Mouse (Mus musculus) embryonic facial prominence, embryonic 14.5 days (tissue): ENCODE measurements around the gene Fgf9. TPM values are rescaled to one million over a fixed set of nuclear protein-coding genes. Genes with fewer than 3 reads are reported as not detected.

Source experiments
- ATAC-seq: fragments of 200-750 bp; cut with Nextera tagmentation; 2 replicates; pipeline ENCODE4 v1.8.0; 2017; ENCODE audit warnings: low read depth, moderate number of reproducible peaks, moderate TSS enrichment
- DNase-seq: peaks from one replicate; pipeline ENCODE4 v3.0.0-alpha.2; 2015; ENCODE audit warnings: low spot score
- H3K27ac ChIP-seq: fragments of 300-500 bp; sonication (generic); replicated peaks from 2 replicates; pipeline ENCODE4 v1.5.1; 2014; ENCODE audit warnings: low read depth, mild to moderate bottlenecking, low read length, moderate library complexity
- H3K27me3 ChIP-seq: fragments of 300-500 bp; sonication (generic); replicated peaks from 2 replicates; pipeline ENCODE4 v1.6.1; 2014; ENCODE audit warnings: low read length; ENCODE audit not compliant: control insufficient read depth, insufficient read depth
- H3K36me3 ChIP-seq: fragments of 300-500 bp; sonication (generic); 2 replicates; pipeline ENCODE4 v1.6.1; 2014; ENCODE audit warnings: low read length, mixed read lengths; ENCODE audit not compliant: control insufficient read depth, insufficient read depth
- H3K4me1 ChIP-seq: fragments of 300-500 bp; sonication (generic); 2 replicates; pipeline ENCODE4 v1.6.1; 2014; ENCODE audit warnings: antibody characterized with exemption, low read length; ENCODE audit not compliant: control insufficient read depth, insufficient read depth
- H3K4me2 ChIP-seq: fragments of 300-500 bp; sonication (generic); 2 replicates; pipeline ENCODE4 v1.6.1; 2014; ENCODE audit warnings: low read depth, mild to moderate bottlenecking, low read length, moderate library complexity, mixed read lengths
- H3K4me3 ChIP-seq: fragments of 300-500 bp; sonication (generic); 2 replicates; pipeline ENCODE4 v1.5.1; 2014; ENCODE audit warnings: low read depth, mild to moderate bottlenecking, low read length
- H3K9ac ChIP-seq: fragments of 300-500 bp; sonication (generic); 2 replicates; pipeline ENCODE4 v1.6.1; 2014; ENCODE audit warnings: low read depth, mild to moderate bottlenecking, low read length, moderate library complexity, mixed read lengths
- H3K9me3 ChIP-seq: fragments of 300-500 bp; sonication (generic); 2 replicates; pipeline ENCODE4 v1.6.1; 2016; ENCODE audit warnings: low read length; ENCODE audit not compliant: control insufficient read depth
- WGBS: fragments of 180-500 bp; shearing (Covaris S2); extraction: QIAGEN DNeasy Blood & Tissue Kit; methylation state at CpG from one replicate; pipeline ENCODE4 v1.1.7; 2014; 5-methylcytosine and 5-hydroxymethylcytosine counted together
- polyA plus RNA-seq: library from polyadenylated mRNA; unstranded; fragments of >200 nt; fragmentation: Nextera tagmentation; extraction: Ambion mirVana; gene quantifications from 2 replicates; pipeline ENCODE4 v1.2.1, GENCODE M21; 2014

The Fgf9 gene
- polyA plus RNA-seq, 1 experiment from 2014 or later: 7.8 TPM

DNA sequence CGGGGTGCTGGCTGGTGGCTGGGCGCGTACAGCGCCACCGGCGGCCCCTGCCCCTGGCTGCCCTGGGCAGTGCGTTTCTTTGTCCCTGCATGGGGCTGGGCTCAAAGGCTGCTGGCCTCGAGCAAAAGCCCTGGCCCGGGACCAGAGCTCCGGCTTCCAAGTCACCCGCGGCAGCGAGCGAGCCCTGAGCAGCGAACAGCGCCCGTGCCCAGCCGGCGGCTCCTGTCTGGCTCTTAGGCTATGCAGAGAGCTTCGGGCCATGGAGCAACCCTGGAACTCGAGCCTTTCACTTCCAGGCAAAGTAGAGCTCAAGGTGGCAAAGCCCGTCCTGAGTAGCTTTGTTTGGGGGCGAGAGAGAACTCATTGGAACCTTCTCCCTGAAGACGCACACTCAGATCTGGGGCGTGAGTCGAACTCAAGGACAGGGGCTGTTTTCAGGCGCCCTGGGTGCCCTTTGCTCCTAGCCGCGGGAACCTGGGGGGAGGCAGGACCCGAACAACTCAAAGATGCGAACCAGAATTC lies 834 bp downstream of the Fgf9 start:
- Histone ChIP-seq H3K27ac (peak overlapping the region; percentile 65; the same call in 1 of the 2 replicates), H3K4me1 (peaks cover 15% of the 10 kb centered on the region)
- whole genome bisulfite sequencing: 1% methylated on average over 28 of the region's 31 CpGs

DNA sequence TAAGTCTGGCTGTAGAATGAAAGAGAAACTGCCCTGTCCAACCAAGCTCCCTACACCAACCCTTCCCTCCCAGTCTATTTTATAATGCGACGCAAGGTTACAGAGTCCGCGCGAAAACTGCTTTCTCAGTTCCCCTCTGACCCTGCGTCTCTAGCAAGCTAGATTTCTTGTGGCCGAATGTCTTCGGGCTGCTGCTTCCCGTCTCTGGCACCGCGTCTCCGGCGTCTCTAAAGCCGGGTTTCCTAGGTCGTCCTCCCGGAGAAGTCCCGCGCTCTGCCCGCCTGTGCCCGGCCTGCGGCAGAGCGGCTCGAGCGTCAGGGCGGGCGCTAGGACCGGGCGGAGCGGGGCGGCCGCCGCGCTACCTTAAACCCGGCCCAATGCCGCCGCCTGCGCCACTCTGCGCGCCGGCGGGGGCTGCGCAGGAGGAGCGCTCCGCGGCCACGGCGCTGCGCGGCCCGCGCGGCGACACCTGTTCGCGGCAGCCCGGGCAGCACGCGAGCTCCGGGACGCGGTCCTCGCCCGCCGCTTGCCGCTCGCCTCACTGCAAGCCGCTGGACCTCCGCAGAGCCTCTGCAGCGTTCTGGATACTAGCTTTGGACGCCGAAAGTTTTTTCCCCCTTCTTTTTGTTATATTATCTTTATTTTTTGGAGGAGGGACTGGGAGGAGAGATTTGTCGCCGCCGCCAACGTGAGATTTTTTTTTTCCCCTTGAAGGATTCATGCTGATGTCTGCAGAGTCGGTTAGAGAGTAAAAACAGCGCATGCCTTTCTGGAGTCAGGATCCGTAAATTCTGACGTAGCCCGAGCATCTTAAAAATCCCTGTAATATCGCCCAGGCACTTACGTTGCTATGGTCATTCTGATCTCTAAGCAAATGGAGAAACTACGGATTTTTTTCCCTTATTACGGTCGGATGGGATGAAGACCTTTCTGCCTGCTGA lies 1.8 kb downstream of the Fgf9 start:
- peak; percentile 91 for DNase-seq

More for the DNA sequence above, 834 bp downstream of the Fgf9 start:
- ATAC-seq (no peak), DNase-seq (peak; percentile 49)
- H3K9ac ChIP-seq: peak overlapping the region; percentile 69
- no peaks in the 10 kb centered on the region for H3K9me3 ChIP-seq
- peak overlapping the region; percentile 94 for H3K4me2 ChIP-seq
- no peaks in the 10 kb centered on the region for H3K36me3 ChIP-seq
- peaks cover 64% of the 10 kb centered on the region for H3K27me3 ChIP-seq
- peak overlapping the region; percentile 60 for H3K4me3 ChIP-seq

DNA sequence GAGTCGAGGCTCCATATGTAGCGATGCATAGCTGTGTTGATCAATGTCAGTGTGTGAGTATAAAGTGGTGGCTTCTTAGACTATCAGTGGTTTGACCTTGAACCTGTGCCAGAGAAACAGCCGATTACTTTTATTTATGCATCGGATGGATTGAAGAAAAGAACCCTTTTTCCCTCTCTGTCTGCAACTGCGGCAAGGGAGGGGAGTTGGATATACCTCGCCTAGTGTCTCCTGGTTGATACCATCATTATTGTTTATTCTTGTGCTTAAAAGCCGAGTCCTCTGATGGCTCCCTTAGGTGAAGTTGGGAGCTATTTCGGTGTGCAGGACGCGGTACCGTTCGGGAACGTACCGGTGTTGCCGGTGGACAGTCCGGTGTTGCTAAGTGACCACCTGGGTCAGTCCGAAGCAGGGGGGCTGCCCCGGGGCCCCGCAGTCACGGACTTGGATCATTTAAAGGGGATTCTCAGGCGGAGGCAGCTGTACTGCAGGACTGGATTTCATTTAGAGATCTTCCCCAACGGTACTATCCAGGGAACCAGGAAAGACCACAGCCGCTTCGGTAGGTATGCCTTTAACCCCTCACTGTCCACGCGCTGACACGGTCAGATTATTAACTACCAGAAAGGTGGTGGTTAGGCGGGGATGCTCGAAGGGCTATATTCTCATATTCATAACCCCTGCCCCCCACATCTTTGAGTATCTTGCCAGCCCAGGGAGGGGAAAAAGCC lies 2.6 kb downstream of the Fgf9 start:
- Histone ChIP-seq H3K4me3 (peak overlapping the region; percentile 60), H3K27me3 (peaks cover 82% of the 10 kb centered on the region), H3K4me2 (peak overlapping the region; percentile 94), H3K9ac (peak overlapping the region; percentile 69), H3K27ac (no peak overlapping the region), H3K36me3 (no peaks in the 10 kb centered on the region), H3K9me3 (no peaks in the 10 kb centered on the region), H3K4me1 (peaks cover 20% of the 10 kb centered on the region)
- DNase-seq (peak; percentile 14), ATAC-seq (no peak)
- under 1% methylated on average over 29 of the region's 29 CpGs for WGBS

More for the DNA sequence above, 1.8 kb downstream of the Fgf9 start:
- no peaks in the 10 kb centered on the region for H3K9me3 ChIP-seq
- peaks cover 20% of the 10 kb centered on the region for H3K4me1 ChIP-seq
- peaks cover 73% of the 10 kb centered on the region for H3K27me3 ChIP-seq
- peak overlapping the region; percentile 69 for H3K9ac ChIP-seq
- no peaks in the 10 kb centered on the region for H3K36me3 ChIP-seq
- peak overlapping the region; percentile 94 for H3K4me2 ChIP-seq
- WGBS: under 1% methylated on average over 71 of the region's 85 CpGs
- peak overlapping the region; percentile 60 for H3K4me3 ChIP-seq
- H3K27ac ChIP-seq: peak overlapping the region; percentile 65
- peak; percentile 83 for ATAC-seq

DNA sequence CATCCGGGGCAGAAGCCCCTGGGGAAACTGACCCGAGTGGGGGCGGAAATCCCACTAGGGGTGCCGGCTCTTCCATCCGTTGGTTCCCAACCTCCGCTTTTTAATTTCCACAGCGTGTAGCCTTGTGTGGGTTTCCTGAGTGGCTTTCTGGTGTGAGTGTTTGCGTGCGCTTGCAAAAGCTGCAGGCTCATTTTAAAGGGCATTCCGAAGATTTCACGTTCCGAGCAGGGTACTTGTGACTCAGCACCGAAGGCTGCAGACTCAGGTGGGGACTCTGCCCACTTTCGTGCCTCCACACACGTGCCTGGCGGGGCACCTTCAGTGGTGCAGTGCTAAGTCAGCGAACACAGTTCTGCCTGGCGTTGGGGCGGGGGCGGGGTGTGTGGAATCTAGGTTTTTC lies 3.6 kb downstream of the Fgf9 start:
- Histone ChIP-seq H3K4me3 (peak overlapping the region; percentile 60), H3K27ac (no peak overlapping the region), H3K27me3 (peaks cover 88% of the 10 kb centered on the region), H3K4me2 (peak overlapping the region; percentile 94), H3K36me3 (no peaks in the 10 kb centered on the region), H3K4me1 (peaks cover 20% of the 10 kb centered on the region), H3K9ac (peak overlapping the region; percentile 69), H3K9me3 (no peaks in the 10 kb centered on the region)
- WGBS: 1% methylated on average over 20 of the region's 20 CpGs
- ATAC-seq (no peak), DNase-seq (peak; percentile 18)

DNA sequence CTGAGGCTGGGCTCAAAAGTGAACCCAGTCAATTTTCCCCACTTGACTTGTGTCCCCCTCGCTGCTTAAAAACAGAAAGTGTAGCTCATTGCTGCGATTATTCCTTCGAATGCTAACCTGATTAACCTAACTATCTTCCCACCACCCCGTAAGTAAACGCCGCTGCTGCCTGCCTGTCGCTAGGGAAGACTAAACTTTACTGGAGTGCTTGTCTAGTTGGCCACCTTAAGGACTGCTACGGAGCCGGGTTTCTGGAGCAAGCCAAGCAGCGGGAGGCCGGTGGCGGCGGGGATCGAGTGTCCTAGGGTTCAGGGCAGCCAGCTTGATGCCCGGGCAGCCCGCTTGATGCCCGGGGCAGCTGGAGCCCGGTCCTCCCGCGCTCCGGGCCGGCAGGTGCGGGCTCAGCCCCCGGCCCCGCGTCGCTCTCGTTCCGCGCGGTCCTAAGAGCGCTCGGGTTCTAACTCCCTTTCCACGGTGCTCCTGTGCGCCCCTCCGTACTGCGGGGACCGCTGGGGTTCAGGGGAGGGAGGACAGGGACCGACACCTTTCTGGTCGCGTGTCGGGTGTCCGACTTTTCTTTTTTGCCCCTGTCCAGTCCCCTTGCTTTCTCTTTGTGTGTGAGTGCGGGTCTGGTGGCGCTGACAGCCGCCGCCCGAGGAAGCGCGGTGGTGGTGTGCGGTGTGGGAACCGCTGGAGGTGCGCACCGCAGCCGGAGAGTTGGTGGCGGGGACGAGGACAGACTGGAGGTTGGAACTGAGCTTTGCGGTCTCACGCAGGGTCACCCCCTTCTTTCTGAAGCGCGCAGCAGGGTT lies 4.5 kb downstream of the Fgf9 start:
- H3K4me1 ChIP-seq: peaks cover 20% of the 10 kb centered on the region
- H3K9ac ChIP-seq: peak overlapping the region; percentile 69
- under 1% methylated on average over 40 of the region's 61 CpGs for WGBS
- H3K27me3 ChIP-seq: peaks cover 79% of the 10 kb centered on the region
- H3K36me3 ChIP-seq: no peaks in the 10 kb centered on the region
- ATAC-seq: peak; percentile 44
- peak overlapping the region; percentile 46 for H3K27ac ChIP-seq
- H3K4me3 ChIP-seq: peak overlapping the region; percentile 60
- DNase-seq: peak; percentile 63
- no peaks in the 10 kb centered on the region for H3K9me3 ChIP-seq
- H3K4me2 ChIP-seq: peak overlapping the region; percentile 94

DNA sequence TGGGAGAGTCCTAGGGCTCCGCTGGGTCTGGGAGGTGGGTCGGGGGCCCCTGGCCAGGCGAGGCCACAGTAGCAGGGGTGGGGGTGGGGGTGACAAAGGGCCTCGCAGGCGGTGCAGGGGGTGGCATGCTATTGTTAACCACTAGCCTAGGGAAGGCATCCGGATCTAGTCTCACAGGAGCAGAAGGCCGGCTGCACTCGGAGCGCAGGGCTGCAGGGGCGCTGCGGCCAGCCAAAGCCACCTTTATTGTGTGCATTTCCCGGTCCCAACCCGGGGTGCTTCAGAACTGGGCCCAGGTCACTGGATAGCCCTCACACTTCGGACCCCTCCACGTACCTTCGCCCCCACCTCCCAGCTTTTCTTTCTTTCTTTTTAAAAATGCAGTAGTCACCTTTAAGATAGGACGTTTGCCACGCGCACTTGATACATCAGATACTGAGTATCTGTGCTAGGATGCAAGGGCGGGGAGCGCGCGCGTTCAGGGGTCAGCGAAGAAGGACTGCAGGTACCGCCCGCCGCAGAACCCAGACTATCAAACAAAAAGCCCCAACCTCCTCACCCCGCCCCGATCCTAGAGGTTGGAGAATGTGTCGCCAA lies 5.2 kb downstream of the Fgf9 start:
- Histone ChIP-seq H3K36me3 (no peaks in the 10 kb centered on the region), H3K9ac (peak overlapping the region; percentile 69), H3K4me2 (peak overlapping the region; percentile 94), H3K4me1 (peaks cover 18% of the 10 kb centered on the region), H3K9me3 (no peaks in the 10 kb centered on the region), H3K27ac (peak overlapping the region; percentile 46), H3K27me3 (peaks cover 72% of the 10 kb centered on the region), H3K4me3 (peak overlapping the region; percentile 60)
- DNase-seq (peak; percentile 47), ATAC-seq (peak; percentile 20; the same call in 1 of the 2 replicates)
- 1% methylated on average over 28 of the region's 31 CpGs for whole genome bisulfite sequencing

DNA sequence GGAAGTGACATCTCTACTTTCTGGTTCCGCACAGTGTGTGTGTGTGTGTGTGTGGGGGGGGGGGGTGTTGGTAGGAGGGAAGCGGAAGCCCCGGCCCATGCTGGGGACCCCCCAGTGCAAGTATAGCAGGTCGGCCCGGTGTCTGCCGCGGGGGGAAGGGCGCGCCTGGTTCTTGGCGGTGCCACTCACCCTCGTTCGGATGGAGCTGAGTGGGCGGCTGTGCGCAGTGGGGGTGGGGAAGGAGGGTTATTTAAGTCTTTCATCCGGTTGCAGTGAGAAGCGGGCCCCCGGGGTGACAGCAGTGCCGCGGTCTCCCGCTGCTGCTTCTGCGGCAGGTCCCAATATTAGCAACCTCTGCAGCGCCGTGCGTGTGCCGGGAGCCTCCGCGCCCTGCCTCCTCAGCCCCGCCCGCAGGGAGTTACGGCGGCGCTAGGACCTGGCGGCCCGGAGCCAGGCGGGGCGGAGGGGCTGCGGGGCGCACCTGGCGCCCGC lies 5.7 kb downstream of the Fgf9 start:
- H3K36me3 ChIP-seq: no peaks in the 10 kb centered on the region
- peaks cover 16% of the 10 kb centered on the region; the same call in 1 of the 2 replicates for H3K4me1 ChIP-seq
- 0% methylated on average over 15 of the region's 40 CpGs for WGBS
- no peaks in the 10 kb centered on the region for H3K9me3 ChIP-seq
- peak overlapping the region; percentile 69 for H3K9ac ChIP-seq
- peak overlapping the region; percentile 46 for H3K27ac ChIP-seq
- peak overlapping the region; percentile 60 for H3K4me3 ChIP-seq
- peak; percentile 88 for DNase-seq
- peaks cover 70% of the 10 kb centered on the region for H3K27me3 ChIP-seq
- peak; percentile 84 for ATAC-seq
- peak overlapping the region; percentile 94 for H3K4me2 ChIP-seq
